Mouse (Mus musculus) MEL (cell line): ENCODE measurements around the gene Hoxb8. TPM values are rescaled to one million over a fixed set of nuclear protein-coding genes. Genes with fewer than 3 reads are reported as not detected.

Source experiments
- DNase-seq: peaks from one replicate; pipeline ENCODE4 v3.0.0; 2011; ENCODE audit warnings: low read depth, low spot score
- H3K27ac ChIP-seq: 2 replicates; pipeline ENCODE4 v1.5.1; 2012; ENCODE audit warnings: low read depth, mild to moderate bottlenecking, control low read depth, low read length, moderate library complexity; ENCODE audit not compliant: control insufficient read depth
- H3K27me3 ChIP-seq, 2 experiments: fragments of 150-350 bp in 1 of 2; sonication (generic) in 1 of 2; 2 replicates each; pipeline ENCODE4 v1.6.1; 2012; ENCODE audit warnings: low read length in 2 of 2, mild to moderate bottlenecking in 2 of 2, improper control_type of control experiment in 1 of 2, moderate library complexity in 1 of 2; ENCODE audit not compliant: insufficient read depth in 2 of 2, control insufficient read depth in 1 of 2
- H3K36me3 ChIP-seq, 2 experiments: 2 replicates each; pipeline ENCODE4 v1.6.1; 2012 to 2014; ENCODE audit warnings: low read length in 2 of 2, improper control_type of control experiment in 1 of 2, inconsistent platforms in 1 of 2, mild to moderate bottlenecking in 1 of 2; ENCODE audit not compliant: insufficient read depth in 2 of 2, control insufficient read depth in 1 of 2
- H3K4me1 ChIP-seq, 2 experiments: fragments of 150-350 bp in 1 of 2; sonication (generic) in 1 of 2; 2 replicates each; pipeline ENCODE4 v1.6.1; 2012; ENCODE audit warnings: low read length in 2 of 2, improper control_type of control experiment in 1 of 2, mild to moderate bottlenecking in 1 of 2; ENCODE audit not compliant: insufficient read depth in 2 of 2, control insufficient read depth in 1 of 2
- H3K4me3 ChIP-seq, 2 experiments: fragments of 150-350 bp in 1 of 2; sonication (generic) in 1 of 2; 2 replicates each; pipeline ENCODE4 v1.5.1; 2012; ENCODE audit warnings: low read depth in 2 of 2, low read length in 2 of 2, mild to moderate bottlenecking in 2 of 2, moderate library complexity in 2 of 2, control low read depth in 1 of 2, improper control_type of control experiment in 1 of 2; ENCODE audit not compliant: control insufficient read depth in 1 of 2, insufficient read depth in 1 of 2
- H3K79me2 ChIP-seq: 2 replicates; pipeline ENCODE4 v1.6.1; 2012; ENCODE audit warnings: mild to moderate bottlenecking, low read length, moderate library complexity; ENCODE audit not compliant: control insufficient read depth, poor library complexity, insufficient read depth
- H3K9ac ChIP-seq: 2 replicates; pipeline ENCODE4 v1.6.1; 2012; ENCODE audit warnings: low read depth, mild to moderate bottlenecking, control low read depth, low read length, moderate library complexity; ENCODE audit not compliant: control insufficient read depth, poor library complexity, severe bottlenecking
- H3K9me3 ChIP-seq: fragments of 150-350 bp; sonication (generic); replicated peaks from 2 replicates; pipeline ENCODE4 v1.6.1; 2012; ENCODE audit warnings: mild to moderate bottlenecking, low read length, improper control_type of control experiment, moderate library complexity; ENCODE audit not compliant: insufficient read depth
- CHD1 ChIP-seq: IDR thresholded peaks from 2 replicates; pipeline ENCODE4 v1.6.1; 2012; ENCODE audit warnings: low read depth, mild to moderate bottlenecking, inconsistent platforms, low read length, improper control_type of control experiment
- ETS1 ChIP-seq: IDR thresholded peaks from 2 replicates; pipeline ENCODE4 v1.6.1; 2012; ENCODE audit warnings: low read depth, mild to moderate bottlenecking, inconsistent platforms, low read length, improper control_type of control experiment, moderate library complexity
- GATA1 ChIP-seq: IDR thresholded peaks from 2 replicates; pipeline ENCODE4 v1.6.1; 2011; ENCODE audit warnings: low read depth, low read length, improper control_type of control experiment
- MAFK ChIP-seq: IDR thresholded peaks from 2 replicates; pipeline ENCODE4 v1.6.1; 2011; ENCODE audit warnings: low read depth, mild to moderate bottlenecking, low read length, improper control_type of control experiment, borderline replicate concordance
- MAZ ChIP-seq: IDR thresholded peaks from 2 replicates; pipeline ENCODE4 v1.6.1; 2012; ENCODE audit warnings: low read depth, mild to moderate bottlenecking, inconsistent platforms, low read length, improper control_type of control experiment
- NELFE ChIP-seq: IDR thresholded peaks from 2 replicates; pipeline ENCODE4 v1.6.1; 2011; ENCODE audit warnings: low read depth, low read length, improper control_type of control experiment
- POLR2AphosphoS2 ChIP-seq: IDR thresholded peaks from 2 replicates; pipeline ENCODE4 v1.6.1; 2011; ENCODE audit warnings: low read length, improper control_type of control experiment
- RAD21 ChIP-seq: IDR thresholded peaks from 2 replicates; pipeline ENCODE4 v1.6.1; 2011; ENCODE audit warnings: mild to moderate bottlenecking, low read depth, low read length, improper control_type of control experiment
- TBP ChIP-seq: IDR thresholded peaks from 2 replicates; pipeline ENCODE4 v1.8.0; 2011; ENCODE audit warnings: low read depth, low read length, improper control_type of control experiment
- USF1 ChIP-seq: IDR thresholded peaks from 2 replicates; pipeline ENCODE4 v1.6.1; 2014; ENCODE audit warnings: low read depth, mild to moderate bottlenecking, inconsistent platforms, low read length, improper control_type of control experiment, moderate library complexity
- ZMIZ1 ChIP-seq: IDR thresholded peaks from 2 replicates; pipeline ENCODE4 v1.6.1; 2012; ENCODE audit warnings: low read depth, mild to moderate bottlenecking, inconsistent platforms, low read length, improper control_type of control experiment, moderate library complexity
- ZNF384 ChIP-seq: IDR thresholded peaks from 2 replicates; pipeline ENCODE4 v1.6.1; 2012; ENCODE audit warnings: low read depth, mild to moderate bottlenecking, inconsistent platforms, low read length, improper control_type of control experiment
- polyA plus RNA-seq, 2 experiments: library from polyadenylated mRNA; stranded (reverse) in 1 of 2; unstranded in 1 of 2; fragments of >175 nt in 1 of 2; fragments of >200 nt in 1 of 2; gene quantifications; 2 replicates each; pipeline versions ENCODE4 v1.2.1 to v1.2.4; 2012; ENCODE audit warnings: low replicate concordance in 2 of 2, low read depth in 1 of 2; ENCODE audit not compliant: insufficient read length in 2 of 2, insufficient read depth in 1 of 2, missing spikeins in 1 of 2
- total RNA-seq: library from RNA; depleted of rRNA; stranded (reverse); fragments of 300-350 nt; gene quantifications from 2 replicates; pipeline ENCODE4 v1.2.3, GENCODE M21; 2012

Hoxb8 gene
- total and polyA plus RNA-seq, 3 experiments = not detected

- Histone ChIP-seq H3K9me3 (no peaks in the 10 kb centered on the region), H3K9ac (no peak overlapping the region), H3K27ac (no peak overlapping the region)
- TF ChIP-seq NELFE (no peak), USF1 (no peak), CHD1 (no peak), RAD21 (no peak)
- TF ChIP-seq, all 39 proteins: peak for 0
- Histone ChIP-seq H3K27me3 (peaks cover 0 to 1% of the 10 kb centered on the region in 2 experiments; a peak in 2 of 4 replicates), H3K79me2 (no peaks in the 10 kb centered on the region), H3K36me3 (no peaks in the 10 kb centered on the region), H3K4me1 (no peaks in the 10 kb centered on the region), H3K4me3 (no peak overlapping the region)
- no peak for DNase-seq
These were observed 7.3 kb upstream of the Hoxb8 start for GRCm38 (mm10) chr11:96274428-96274827.

DNA sequence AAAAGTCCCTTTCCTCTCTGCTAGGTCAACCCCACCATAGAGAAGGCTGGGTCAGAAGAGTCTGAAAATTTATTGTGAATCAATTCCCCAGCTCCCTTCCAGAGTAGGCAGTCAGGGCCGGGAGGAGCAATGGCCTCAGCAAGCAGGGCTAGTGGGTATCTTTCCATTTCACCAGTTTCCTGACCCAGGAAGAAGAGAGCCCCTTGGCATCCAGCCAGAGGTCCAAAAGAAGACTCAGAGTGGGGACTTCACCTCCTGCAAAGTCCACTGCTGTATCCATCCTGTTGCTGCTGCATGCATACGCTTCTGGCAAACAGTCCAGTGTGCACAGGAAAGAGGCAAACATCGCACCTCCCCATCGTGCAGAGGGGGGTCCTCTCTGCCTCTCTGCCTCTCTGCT lies 5.8 kb upstream of the Hoxb8 start:
- TF ChIP-seq GATA1 (no peak), ETS1 (no peak), MAFK (no peak), ZMIZ1 (no peak), MAZ (no peak)
- TF ChIP-seq, all 39 proteins: peak for 0
- no peak for DNase-seq
- no peaks in the 10 kb centered on the region for H3K36me3 ChIP-seq
- H3K79me2 ChIP-seq = no peaks in the 10 kb centered on the region
- H3K27ac ChIP-seq = no peak overlapping the region
- H3K4me1 ChIP-seq = no peaks in the 10 kb centered on the region
- peaks cover 0 to 1% of the 10 kb centered on the region in 2 experiments; a peak in 2 of 4 replicates for H3K27me3 ChIP-seq
- H3K9me3 ChIP-seq = no peaks in the 10 kb centered on the region
- no peak overlapping the region for H3K9ac ChIP-seq
- no peak overlapping the region for H3K4me3 ChIP-seq

DNA sequence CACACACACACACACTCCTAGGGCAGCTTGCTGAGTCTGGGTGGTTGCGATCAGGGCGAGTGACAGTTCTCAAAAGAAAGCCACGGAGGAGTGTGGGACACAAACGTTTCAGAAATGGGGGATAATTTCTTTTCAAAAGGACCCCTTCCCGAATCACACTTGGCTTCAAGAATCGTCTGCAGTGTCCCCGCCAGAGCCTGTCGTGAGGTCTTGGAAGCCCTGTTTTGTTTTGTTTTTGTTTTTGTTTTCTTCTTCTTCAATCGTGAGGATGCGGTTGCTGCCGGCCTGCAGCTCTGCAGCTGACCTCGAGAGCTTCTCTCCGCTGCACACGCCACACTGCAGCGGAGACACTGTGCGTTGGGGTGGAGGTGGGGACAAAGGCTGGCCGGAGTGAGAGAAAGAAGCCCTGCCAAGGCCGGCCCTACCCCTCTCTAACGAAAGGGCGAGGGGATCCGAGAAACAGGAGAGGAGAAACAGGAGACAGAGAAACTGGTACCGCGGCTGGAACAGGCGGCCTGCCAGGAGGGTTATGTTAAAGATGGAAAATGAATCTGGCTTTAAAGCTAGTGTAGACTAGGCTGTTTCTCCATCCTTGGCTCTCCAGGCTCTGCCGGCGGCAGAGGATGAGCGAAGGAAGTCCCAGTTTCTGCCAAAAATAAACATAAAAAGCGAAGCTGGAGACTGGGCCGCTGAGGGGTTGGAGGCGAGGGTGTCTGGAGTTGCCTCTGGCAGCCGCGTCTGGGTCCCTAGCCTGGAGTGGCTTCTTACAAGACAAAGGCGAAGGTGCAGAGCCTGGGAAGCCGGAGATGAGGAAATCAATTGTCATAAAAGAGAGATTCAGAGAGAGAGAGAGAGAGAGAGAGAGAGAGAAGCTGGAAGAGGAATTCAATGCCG lies 4.3 kb upstream of the Hoxb8 start:
- Histone ChIP-seq H3K27ac (no peak overlapping the region), H3K79me2 (no peaks in the 10 kb centered on the region), H3K9ac (no peak overlapping the region), H3K36me3 (no peaks in the 10 kb centered on the region), H3K27me3 (peaks cover 2 to 6% of the 10 kb centered on the region in 2 experiments), H3K9me3 (no peaks in the 10 kb centered on the region), H3K4me3 (no peak overlapping the region), H3K4me1 (no peaks in the 10 kb centered on the region)
- DNase-seq = no peak
- no peak for TF ChIP-seq POLR2AphosphoS2
- TF ChIP-seq ZNF384 = no peak
- TF ChIP-seq TBP = no peak
